In genomic region chr17:83972026-83972425, GRCm38 (mm10) we compare ENCODE assay signal across 10 mouse cellular contexts.
DNase-seq lines count a peak whose midpoint lies in the region; ATAC-seq lines count a peak whose summit lies in the region.
"Had no signal": no experiment of that assay in that cellular context is flagged by ENCODE, and none has a peak within 500 bp of the region (broad histone marks: within the 10 kb centered on the region; RNA-seq: fewer than 3 reads in every experiment).

No protein-coding gene starts in this region.

- peak; percentile 89 for ATAC-seq in frontal cortex, adult (ENCODE audit: low TSS enrichment)
- ATAC-seq in lung, embryonic 15.5 days (ENCODE audit: borderline replicate concordance, extremely low read depth, low FRiP score, low TSS enrichment): peak; percentile 66; the same call in 1 of the 2 replicates
- peak; percentile 72 for ATAC-seq in hindbrain, embryonic 16.5 days

- DNase-seq in frontal cortex, postnatal 36 days (ENCODE audit: low spot score in 2 of 2): no peak
- no peak for DNase-seq in lung, postnatal 36 days
- DNase-seq in retina, embryonic 14.5 days (ENCODE audit: low spot score): peak; percentile 83
- no peak for DNase-seq in gastrocnemius, postnatal 4 days (ENCODE audit: low spot score in 2 of 2)
- DNase-seq in thymus, postnatal 36 days: no peak

- H3K27ac ChIP-seq in lung, embryonic 15.5 days: peak overlapping the region; percentile 29; the same call in 1 of the 2 replicates
- no peak overlapping the region for H3K27ac ChIP-seq in hindbrain, embryonic 16.5 days (ENCODE audit: low read depth, low read length)
- H3K27ac ChIP-seq: liver, embryonic 14.5 days had no signal

- peaks cover 37% of the 10 kb centered on the region for H3K4me1 ChIP-seq in lung, embryonic 15.5 days
- no peaks in the 10 kb centered on the region for H3K4me1 ChIP-seq in hindbrain, embryonic 16.5 days (ENCODE audit: control insufficient read depth, insufficient read depth, low read depth, low read length)

- H3K9ac ChIP-seq in lung, embryonic 15.5 days: no peak overlapping the region
- no peak overlapping the region for H3K9ac ChIP-seq in hindbrain, embryonic 16.5 days (ENCODE audit: low read depth, low read length)
- H3K9ac ChIP-seq: embryonic facial prominence, embryonic 13.5 days; liver, embryonic 14.5 days had no signal

- H3K36me3 ChIP-seq in lung, embryonic 15.5 days: no peaks in the 10 kb centered on the region
- H3K36me3 ChIP-seq in hindbrain, embryonic 16.5 days (ENCODE audit: control insufficient read depth, insufficient read depth, low read length): no peaks in the 10 kb centered on the region
- H3K36me3 ChIP-seq: embryonic facial prominence, embryonic 13.5 days had no signal

- H3K9me3 ChIP-seq in lung, embryonic 15.5 days: no peaks in the 10 kb centered on the region
- no peaks in the 10 kb centered on the region for H3K9me3 ChIP-seq in hindbrain, embryonic 16.5 days (ENCODE audit: control insufficient read depth, low read length)

- WGBS in lung, embryonic 15.5 days: 42% methylated on average over 5 of the region's 5 CpGs
- WGBS in hindbrain, embryonic 16.5 days: 11% methylated on average over 5 of the region's 5 CpGs

- no peak overlapping the region for H3K4me2 ChIP-seq in lung, embryonic 15.5 days
- no peak overlapping the region for H3K4me2 ChIP-seq in hindbrain, embryonic 16.5 days (ENCODE audit: low read length)
- H3K4me2 ChIP-seq: embryonic facial prominence, embryonic 13.5 days had no signal

- H3K4me3 ChIP-seq in lung, embryonic 15.5 days: no peak overlapping the region
- no peak overlapping the region for H3K4me3 ChIP-seq in hindbrain, embryonic 16.5 days (ENCODE audit: low read length)
- H3K4me3 ChIP-seq: embryonic facial prominence, embryonic 13.5 days had no signal

- no peaks in the 10 kb centered on the region for H3K27me3 ChIP-seq in lung, embryonic 15.5 days
- no peaks in the 10 kb centered on the region for H3K27me3 ChIP-seq in hindbrain, embryonic 16.5 days (replicated peaks; ENCODE audit: control insufficient read depth, insufficient read depth, low read length)
- H3K27me3 ChIP-seq: embryonic facial prominence, embryonic 13.5 days had no signal
